Mouse (Mus musculus): Measurements from ENCODE around the gene Grb2. TPM values are rescaled to one million over a fixed set of nuclear protein-coding genes. Genes with fewer than 3 reads are reported as not detected.
A peak's percentile ranks its signal among the peaks of the same experiment; 100 is the strongest.

Grb2 gene
- 81.7 and 82.8 TPM in 2 replicates for polyA plus RNA-seq (2012; rRNA removed)

GRCm38 (mm10) chr11:115708209-115708876 lies at the start of gene Grb2:
Gene Grb2, minus strand, starts transcription at chr11:115708597.
- DNase-seq: peak; percentile 98
- Histone ChIP-seq H3K36me3 (ENCODE audit: control insufficient read depth, insufficient read depth, low read length) (no peaks in the 10 kb centered on the region), H3K4me3 (ENCODE audit: control insufficient read depth, insufficient read depth, low read length) (peak within 1 kb of the TSS; percentile 96), H3K27me3 (ENCODE audit: control insufficient read depth, insufficient read depth, low read length) (no peaks in the 10 kb centered on the region), H3K27ac (ENCODE audit: control insufficient read depth, insufficient read depth, low read length) (peak within 1 kb of the TSS; percentile 85), H3K4me1 (replicated peaks; ENCODE audit: control insufficient read depth, insufficient read depth, low read length) (peaks cover 28% of the 10 kb centered on the region)
- WGBS: under 1% methylated on average over 63 of the region's 91 CpGs
- TF ChIP-seq POLR2A (IDR thresholded peaks at IDR 0.05; ENCODE audit: control insufficient read depth, extremely low read depth, insufficient read depth, low read length, poor library complexity) (peak; percentile 97), CTCF (IDR thresholded peaks at IDR 0.05; ENCODE audit: borderline replicate concordance, control insufficient read depth, extremely low read depth, insufficient read depth, low read length, poor library complexity) (no peak)

- H3K4me1 ChIP-seq (replicated peaks; ENCODE audit: control insufficient read depth, insufficient read depth, low read length): peaks cover 2% of the 10 kb centered on the region
- TF ChIP-seq POLR2A (IDR thresholded peaks at IDR 0.05; ENCODE audit: control insufficient read depth, extremely low read depth, insufficient read depth, low read length, poor library complexity) (no peak), CTCF (IDR thresholded peaks at IDR 0.05; ENCODE audit: borderline replicate concordance, control insufficient read depth, extremely low read depth, insufficient read depth, low read length, poor library complexity) (no peak)
- H3K27ac ChIP-seq (ENCODE audit: control insufficient read depth, insufficient read depth, low read length): no peak overlapping the region
- no peaks in the 10 kb centered on the region for H3K36me3 ChIP-seq (ENCODE audit: control insufficient read depth, insufficient read depth, low read length)
- WGBS: 88% methylated on average over 4 of the region's 4 CpGs
- no peak overlapping the region for H3K4me3 ChIP-seq (ENCODE audit: control insufficient read depth, insufficient read depth, low read length)
- H3K27me3 ChIP-seq (ENCODE audit: control insufficient read depth, insufficient read depth, low read length): no peaks in the 10 kb centered on the region
- DNase-seq: no peak
These were observed 45.1 kb upstream of the Grb2 start for GRCm38 (mm10) chr11:115753485-115753884.

DNA sequence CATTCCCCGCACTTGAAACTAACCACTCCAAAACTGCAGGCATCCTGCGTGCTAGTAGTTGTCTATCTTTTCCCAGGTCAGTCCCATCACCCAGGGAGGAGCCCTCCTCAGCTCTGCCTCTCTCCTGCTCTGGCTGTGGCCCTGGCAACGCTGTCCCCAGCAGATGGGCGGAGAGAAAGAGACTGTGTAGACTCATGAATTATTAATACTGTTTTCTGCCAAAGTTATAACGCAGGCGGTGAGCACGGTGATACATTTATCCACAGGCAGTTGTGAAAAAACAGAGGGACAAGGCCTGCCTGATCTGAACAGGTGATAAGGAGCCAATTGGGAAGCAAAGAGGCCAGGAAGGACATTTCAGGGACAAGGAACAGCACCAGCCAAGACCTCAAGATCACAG lies 44.3 kb upstream of the Grb2 start:
- WGBS: 93% methylated on average over 7 of the region's 7 CpGs
- no peak overlapping the region for H3K27ac ChIP-seq (ENCODE audit: control insufficient read depth, insufficient read depth, low read length)
- H3K36me3 ChIP-seq (ENCODE audit: control insufficient read depth, insufficient read depth, low read length): no peaks in the 10 kb centered on the region

DNA sequence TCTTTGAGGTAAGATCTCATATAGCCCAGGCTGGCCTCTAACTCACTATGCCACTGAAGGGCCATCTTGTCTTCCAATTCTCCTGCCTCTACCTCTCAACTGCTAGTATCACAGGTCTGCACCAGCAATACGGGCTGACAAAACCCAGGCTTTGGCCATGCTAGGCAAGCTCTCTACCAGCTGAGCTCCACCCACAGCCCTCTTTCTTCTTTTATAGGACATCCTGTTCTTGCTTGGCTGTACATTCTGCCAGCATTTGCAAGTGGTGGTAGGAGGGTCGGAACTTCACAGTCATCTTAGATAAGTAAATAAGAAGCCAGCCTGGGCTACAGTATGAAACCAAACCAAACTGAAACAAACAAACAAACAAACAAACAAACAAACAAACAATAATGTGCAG lies 43.3 kb upstream of the Grb2 start:
- 22% methylated on average over 2 of the region's 2 CpGs for WGBS
- TF ChIP-seq POLR2A (IDR thresholded peaks at IDR 0.05; ENCODE audit: control insufficient read depth, extremely low read depth, insufficient read depth, low read length, poor library complexity) (no peak), CTCF (IDR thresholded peaks at IDR 0.05; ENCODE audit: borderline replicate concordance, control insufficient read depth, extremely low read depth, insufficient read depth, low read length, poor library complexity) (no peak)
- Histone ChIP-seq H3K4me1 (replicated peaks; ENCODE audit: control insufficient read depth, insufficient read depth, low read length) (peaks cover 16% of the 10 kb centered on the region), H3K36me3 (ENCODE audit: control insufficient read depth, insufficient read depth, low read length) (no peaks in the 10 kb centered on the region), H3K27me3 (ENCODE audit: control insufficient read depth, insufficient read depth, low read length) (no peaks in the 10 kb centered on the region), H3K27ac (ENCODE audit: control insufficient read depth, insufficient read depth, low read length) (no peak overlapping the region), H3K4me3 (ENCODE audit: control insufficient read depth, insufficient read depth, low read length) (no peak overlapping the region)
- peak; percentile 21 for DNase-seq

More for the DNA sequence above, 44.3 kb upstream of the Grb2 start:
- Histone ChIP-seq H3K4me3 (ENCODE audit: control insufficient read depth, insufficient read depth, low read length) (no peak overlapping the region), H3K27me3 (ENCODE audit: control insufficient read depth, insufficient read depth, low read length) (no peaks in the 10 kb centered on the region), H3K4me1 (replicated peaks; ENCODE audit: control insufficient read depth, insufficient read depth, low read length) (peaks cover 9% of the 10 kb centered on the region)
- no peak for TF ChIP-seq CTCF (IDR thresholded peaks at IDR 0.05; ENCODE audit: borderline replicate concordance, control insufficient read depth, extremely low read depth, insufficient read depth, low read length, poor library complexity)
- no peak for TF ChIP-seq POLR2A (IDR thresholded peaks at IDR 0.05; ENCODE audit: control insufficient read depth, extremely low read depth, insufficient read depth, low read length, poor library complexity)
- DNase-seq: no peak

- no peaks in the 10 kb centered on the region for H3K27me3 ChIP-seq (ENCODE audit: control insufficient read depth, insufficient read depth, low read length)
- no peak for DNase-seq
- H3K36me3 ChIP-seq (ENCODE audit: control insufficient read depth, insufficient read depth, low read length): no peaks in the 10 kb centered on the region
- 94% methylated on average over 5 of the region's 5 CpGs for WGBS
- no peak overlapping the region for H3K27ac ChIP-seq (ENCODE audit: control insufficient read depth, insufficient read depth, low read length)
- H3K4me1 ChIP-seq (replicated peaks; ENCODE audit: control insufficient read depth, insufficient read depth, low read length): peaks cover 25% of the 10 kb centered on the region
- no peak overlapping the region for H3K4me3 ChIP-seq (ENCODE audit: control insufficient read depth, insufficient read depth, low read length)
- TF ChIP-seq CTCF (IDR thresholded peaks at IDR 0.05; ENCODE audit: borderline replicate concordance, control insufficient read depth, extremely low read depth, insufficient read depth, low read length, poor library complexity) (no peak), POLR2A (IDR thresholded peaks at IDR 0.05; ENCODE audit: control insufficient read depth, extremely low read depth, insufficient read depth, low read length, poor library complexity) (no peak)
These were observed 41.4 kb upstream of the Grb2 start for GRCm38 (mm10) chr11:115749834-115750233.

DNA sequence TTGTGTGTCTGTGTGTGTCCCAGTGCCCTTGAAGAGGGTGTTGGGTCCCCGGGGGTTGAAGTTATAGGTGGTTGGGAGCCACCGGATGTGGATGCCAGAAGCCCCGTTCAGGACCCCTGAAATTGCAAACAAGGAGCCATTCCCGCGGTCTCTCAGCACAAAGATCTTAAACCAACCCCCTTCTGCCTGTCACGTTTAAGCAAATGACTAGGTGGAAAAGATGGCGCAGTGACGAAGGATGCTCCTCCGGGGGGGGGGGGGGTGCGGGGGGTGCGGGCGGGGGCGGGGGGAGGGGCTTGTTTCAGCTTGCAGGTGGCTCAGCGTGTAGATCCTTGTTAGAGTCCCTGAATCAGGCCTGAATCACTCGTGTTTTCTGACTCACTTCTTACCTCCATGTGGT lies 39.0 kb upstream of the Grb2 start:
- H3K4me1 ChIP-seq (replicated peaks; ENCODE audit: control insufficient read depth, insufficient read depth, low read length): peaks cover 25% of the 10 kb centered on the region
- H3K36me3 ChIP-seq (ENCODE audit: control insufficient read depth, insufficient read depth, low read length): no peaks in the 10 kb centered on the region
- peak; percentile 19 for DNase-seq
- peak overlapping the region; percentile 63; the same call in 1 of the 2 replicates for H3K27ac ChIP-seq (ENCODE audit: control insufficient read depth, insufficient read depth, low read length)
- TF ChIP-seq CTCF (IDR thresholded peaks at IDR 0.05; ENCODE audit: borderline replicate concordance, control insufficient read depth, extremely low read depth, insufficient read depth, low read length, poor library complexity) (no peak), POLR2A (IDR thresholded peaks at IDR 0.05; ENCODE audit: control insufficient read depth, extremely low read depth, insufficient read depth, low read length, poor library complexity) (no peak)
- H3K4me3 ChIP-seq (ENCODE audit: control insufficient read depth, insufficient read depth, low read length): no peak overlapping the region
- H3K27me3 ChIP-seq (ENCODE audit: control insufficient read depth, insufficient read depth, low read length): no peaks in the 10 kb centered on the region
- 4% methylated on average over 15 of the region's 15 CpGs for WGBS
